Mouse (Mus musculus) forebrain, embryonic 14.5 days (tissue): ENCODE measurements around the gene Il4i1. TPM values are rescaled to one million over a fixed set of nuclear protein-coding genes. Genes with fewer than 3 reads are reported as not detected.

Source experiments
- ATAC-seq: fragments of 200-750 bp; cut with Nextera tagmentation; 2 replicates; pipeline ENCODE4 v1.8.0; 2017; ENCODE audit warnings: mild to moderate bottlenecking, moderate library complexity
- DNase-seq: peaks from one replicate; pipeline ENCODE4 v3.0.0-alpha.2; 2015; ENCODE audit warnings: low spot score
- H3K27ac ChIP-seq: fragments of 300-500 bp; sonication (generic); 2 replicates; pipeline ENCODE4 v1.5.1; 2014; ENCODE audit warnings: low read depth, mild to moderate bottlenecking, control low read depth, low read length, moderate library complexity
- H3K27me3 ChIP-seq: fragments of 300-500 bp; sonication (generic); replicated peaks from 2 replicates; pipeline ENCODE4 v1.6.1; 2014; ENCODE audit warnings: low read length, control low read depth, mixed read lengths; ENCODE audit not compliant: control insufficient read depth, insufficient read depth
- H3K36me3 ChIP-seq: fragments of 300-500 bp; sonication (generic); 2 replicates; pipeline ENCODE4 v1.6.1; 2014; ENCODE audit warnings: low read length, control low read depth; ENCODE audit not compliant: control insufficient read depth, insufficient read depth
- H3K4me1 ChIP-seq: fragments of 300-500 bp; sonication (generic); 2 replicates; pipeline ENCODE4 v1.6.1; 2014; ENCODE audit warnings: antibody characterized with exemption, low read length, control low read depth; ENCODE audit not compliant: control insufficient read depth, insufficient read depth
- H3K4me2 ChIP-seq: fragments of 300-500 bp; sonication (generic); 2 replicates; pipeline ENCODE4 v1.6.1; 2014; ENCODE audit warnings: mild to moderate bottlenecking, control low read depth, low read length
- H3K4me3 ChIP-seq: fragments of 300-500 bp; sonication (generic); 2 replicates; pipeline ENCODE4 v1.5.1; 2014; ENCODE audit warnings: low read depth, low read length, control low read depth
- H3K9ac ChIP-seq: fragments of 300-500 bp; sonication (generic); 2 replicates; pipeline ENCODE4 v1.6.1; 2014; ENCODE audit warnings: mild to moderate bottlenecking, low read length, control low read depth, moderate library complexity
- H3K9me3 ChIP-seq: fragments of 300-500 bp; sonication (generic); replicated peaks from 2 replicates; pipeline ENCODE4 v1.6.1; 2016; ENCODE audit warnings: low read length, control low read depth, mixed read lengths; ENCODE audit not compliant: control insufficient read depth
- WGBS: fragments of 180-500 bp; shearing (Covaris S2); extraction: QIAGEN DNeasy Blood & Tissue Kit; methylation state at CpG from one replicate; pipeline ENCODE4 v1.1.7; 2014; 5-methylcytosine and 5-hydroxymethylcytosine counted together
- polyA plus RNA-seq: library from polyadenylated mRNA; unstranded; fragments of >200 nt; fragmentation: Nextera tagmentation; extraction: Ambion mirVana; gene quantifications from 2 replicates; pipeline ENCODE4 v1.2.1, GENCODE M21; 2014

The Il4i1 gene
- polyA plus RNA-seq, 1 experiment from 2014 or later: 1.0 TPM

DNA sequence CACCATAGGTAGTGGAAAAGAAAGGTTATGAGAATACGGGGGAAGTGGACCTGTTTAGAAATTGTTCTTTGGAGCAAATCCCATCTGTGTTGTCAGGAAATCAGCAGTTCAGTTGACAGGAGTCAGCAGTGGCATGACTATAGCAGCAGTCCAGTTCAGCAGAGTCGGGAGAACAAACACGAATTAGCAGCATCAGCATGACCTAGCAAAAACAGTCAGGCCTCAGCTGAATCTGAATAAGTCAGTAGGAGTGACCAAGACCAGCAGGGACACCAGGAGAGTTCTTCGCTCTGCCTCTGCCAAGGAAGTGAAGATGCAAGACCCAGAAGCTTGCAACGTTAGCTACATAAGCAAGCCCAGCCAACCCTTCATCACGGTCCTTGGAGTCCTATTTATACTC lies 23.4 kb upstream of the Il4i1 start:
- DNase-seq (no peak), ATAC-seq (no peak)
- H3K36me3 ChIP-seq: no peaks in the 10 kb centered on the region
- no peak overlapping the region for H3K27ac ChIP-seq
- H3K4me2 ChIP-seq: no peak overlapping the region
- no peak overlapping the region for H3K9ac ChIP-seq
- no peaks in the 10 kb centered on the region for H3K4me1 ChIP-seq
- H3K4me3 ChIP-seq: no peak overlapping the region
- 87% methylated on average over 6 of the region's 6 CpGs for WGBS
- H3K27me3 ChIP-seq: no peaks in the 10 kb centered on the region
- H3K9me3 ChIP-seq: no peaks in the 10 kb centered on the region

DNA sequence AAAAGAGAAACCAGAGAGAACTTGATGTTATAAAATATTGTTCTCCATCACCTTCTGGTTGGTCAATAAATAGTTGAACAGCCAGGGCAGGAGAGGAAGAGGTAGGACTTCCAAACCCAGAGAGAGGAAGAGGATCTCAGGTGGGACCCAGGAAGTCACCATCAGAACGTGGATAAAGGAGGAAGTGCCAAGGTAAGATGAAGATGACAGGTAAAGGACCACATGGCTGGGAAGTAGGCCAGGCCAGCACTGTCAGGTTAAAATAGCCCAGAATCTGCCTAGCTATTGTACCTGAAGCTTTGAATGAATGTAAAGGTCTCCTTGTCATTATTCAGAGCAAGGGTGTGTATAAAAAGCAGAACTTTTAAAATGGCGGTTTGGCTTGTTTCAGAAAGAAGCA lies 7.3 kb upstream of the Il4i1 start:
- Histone ChIP-seq H3K9me3 (no peaks in the 10 kb centered on the region), H3K4me3 (no peak overlapping the region), H3K4me1 (no peaks in the 10 kb centered on the region), H3K4me2 (no peak overlapping the region), H3K36me3 (0 out of 2 replicates have a peak, but pooled peaks cover 7% of the 10 kb centered on the region), H3K27me3 (no peaks in the 10 kb centered on the region), H3K9ac (no peak overlapping the region), H3K27ac (no peak overlapping the region)
- DNase-seq: no peak
- ATAC-seq: no peak
- WGBS: 90% methylated on average over 2 of the region's 2 CpGs

DNA sequence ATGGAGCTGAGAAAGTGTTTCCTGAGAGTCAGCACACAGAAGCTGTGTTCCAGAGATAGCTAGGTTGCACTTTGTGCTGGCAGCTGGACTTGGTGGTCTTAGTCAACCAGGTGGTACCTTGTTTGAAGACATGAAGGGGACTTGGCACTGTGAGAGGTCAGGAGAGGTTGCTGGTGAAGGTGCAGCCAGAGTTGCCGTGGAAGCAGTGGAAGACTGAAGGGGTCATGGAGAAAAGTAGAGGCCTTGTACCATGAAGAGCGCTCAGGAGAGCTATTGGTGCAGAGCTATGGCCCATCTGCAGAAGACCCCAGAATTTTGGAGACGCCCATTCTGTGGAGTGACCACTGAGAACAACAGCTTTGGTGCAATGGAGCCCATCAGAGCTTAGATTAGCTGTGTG lies 6.7 kb upstream of the Il4i1 start:
- Histone ChIP-seq H3K27me3 (no peaks in the 10 kb centered on the region), H3K4me1 (no peaks in the 10 kb centered on the region), H3K9ac (no peak overlapping the region), H3K4me2 (no peak overlapping the region), H3K9me3 (no peaks in the 10 kb centered on the region), H3K4me3 (no peak overlapping the region), H3K27ac (no peak overlapping the region), H3K36me3 (0 out of 2 replicates have a peak, but pooled peaks cover 7% of the 10 kb centered on the region)
- DNase-seq: no peak
- no peak for ATAC-seq
- WGBS: 91% methylated on average over 3 of the region's 3 CpGs

DNA sequence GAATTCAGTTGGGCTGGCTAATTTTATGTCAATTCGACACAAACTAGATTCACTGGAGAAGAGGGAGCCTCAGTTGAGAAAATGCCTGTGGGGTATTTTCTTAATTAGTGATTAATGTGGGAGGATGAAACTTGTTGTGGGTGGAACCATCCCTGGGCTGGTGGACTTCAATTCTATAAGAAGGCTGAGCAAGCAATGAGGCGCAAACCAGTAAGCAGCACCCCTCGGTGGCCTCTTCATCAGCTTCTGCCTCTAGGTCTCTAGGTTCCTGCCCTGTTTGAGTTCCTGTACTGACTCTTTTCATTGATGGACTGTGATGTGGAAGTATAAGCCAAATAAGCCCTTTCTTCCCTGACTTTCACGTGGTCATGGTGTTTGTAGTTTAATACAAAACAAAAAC lies 5.8 kb upstream of the Il4i1 start:
- no peak for ATAC-seq
- no peak overlapping the region for H3K4me3 ChIP-seq
- DNase-seq: no peak
- H3K4me1 ChIP-seq: no peaks in the 10 kb centered on the region
- no peaks in the 10 kb centered on the region for H3K9me3 ChIP-seq
- no peak overlapping the region for H3K9ac ChIP-seq
- H3K36me3 ChIP-seq: 0 out of 2 replicates have a peak, but pooled peaks cover 7% of the 10 kb centered on the region
- H3K4me2 ChIP-seq: no peak overlapping the region
- no peak overlapping the region for H3K27ac ChIP-seq
- WGBS: 84% methylated on average over 4 of the region's 4 CpGs
- no peaks in the 10 kb centered on the region for H3K27me3 ChIP-seq

DNA sequence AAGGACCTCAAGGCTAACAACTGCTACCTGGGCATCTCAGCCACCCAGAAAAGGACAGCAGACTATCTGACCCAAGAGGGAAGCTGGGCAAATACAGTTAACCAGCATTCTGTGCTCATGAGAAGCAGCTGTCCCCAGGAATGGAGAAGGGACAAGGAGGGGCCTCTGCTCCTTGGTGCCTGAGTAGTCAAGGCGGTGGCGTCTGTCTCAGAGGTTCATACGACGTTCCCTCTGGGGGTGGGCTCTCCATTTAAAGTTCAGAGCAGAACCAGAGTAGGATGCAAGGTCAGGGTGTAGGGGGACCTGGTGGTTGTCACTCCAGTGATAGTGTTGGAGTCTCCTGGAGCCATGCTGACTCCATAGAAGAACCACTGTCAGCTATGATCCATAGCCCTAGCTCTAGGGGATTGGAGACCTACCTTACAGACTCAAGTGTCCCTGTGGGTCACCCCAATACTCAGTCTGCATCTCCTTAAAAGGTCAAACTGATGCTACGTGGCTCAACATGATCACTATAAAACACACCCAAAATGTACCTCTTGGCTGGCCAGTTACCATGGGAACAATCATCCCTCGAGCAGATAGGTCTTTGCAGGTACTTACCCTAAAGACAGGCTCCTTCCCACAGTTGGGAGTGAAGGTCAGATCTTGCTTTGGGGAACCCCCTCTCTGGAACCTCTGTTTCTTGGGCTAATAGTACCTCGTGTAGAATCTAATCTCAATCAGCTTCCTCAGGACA lies 5.2 kb upstream of the Il4i1 start:
- Histone ChIP-seq H3K4me3 (no peak overlapping the region), H3K4me2 (no peak overlapping the region), H3K4me1 (no peaks in the 10 kb centered on the region), H3K9me3 (no peaks in the 10 kb centered on the region), H3K9ac (no peak overlapping the region), H3K27me3 (no peaks in the 10 kb centered on the region), H3K27ac (no peak overlapping the region), H3K36me3 (0 out of 2 replicates have a peak, but pooled peaks cover 7% of the 10 kb centered on the region)
- DNase-seq (no peak), ATAC-seq (no peak)
- 96% methylated on average over 7 of the region's 7 CpGs for WGBS

DNA sequence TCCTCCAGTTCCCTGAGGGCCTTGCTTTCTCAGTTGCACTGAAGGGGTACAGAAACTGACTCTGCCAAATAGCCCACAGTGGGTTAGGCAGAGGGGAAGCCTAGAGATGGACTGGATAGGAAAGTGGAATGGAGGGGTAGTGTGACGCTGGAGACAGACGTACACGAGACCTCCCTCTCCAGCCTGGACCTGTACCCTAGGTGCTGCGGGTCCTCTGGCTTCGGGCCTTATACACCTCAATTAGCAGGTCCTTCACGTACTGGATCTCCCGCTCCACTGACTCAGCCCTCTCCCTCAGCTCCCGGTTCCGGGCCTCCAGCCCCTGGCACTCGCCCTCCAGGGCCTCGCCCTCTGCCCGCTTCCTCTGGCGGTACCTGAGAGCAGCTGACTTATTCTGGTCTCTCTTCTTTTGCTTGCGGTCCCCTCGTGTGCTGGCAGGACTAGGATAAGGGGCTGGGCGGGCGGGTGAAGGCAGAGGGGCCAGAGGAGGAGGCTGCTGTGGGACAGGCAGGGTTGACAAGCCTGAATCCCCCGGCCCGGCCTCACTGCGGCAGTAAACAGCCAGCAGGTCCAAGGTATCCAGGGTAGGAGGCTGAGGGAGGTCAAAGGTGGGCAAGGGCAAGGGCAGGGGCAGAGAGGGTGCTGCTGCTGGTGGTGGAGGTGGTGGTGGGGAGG lies 3.4 kb upstream of the Il4i1 start:
- H3K9ac ChIP-seq: no peak overlapping the region
- 92% methylated on average over 20 of the region's 20 CpGs for WGBS

DNA sequence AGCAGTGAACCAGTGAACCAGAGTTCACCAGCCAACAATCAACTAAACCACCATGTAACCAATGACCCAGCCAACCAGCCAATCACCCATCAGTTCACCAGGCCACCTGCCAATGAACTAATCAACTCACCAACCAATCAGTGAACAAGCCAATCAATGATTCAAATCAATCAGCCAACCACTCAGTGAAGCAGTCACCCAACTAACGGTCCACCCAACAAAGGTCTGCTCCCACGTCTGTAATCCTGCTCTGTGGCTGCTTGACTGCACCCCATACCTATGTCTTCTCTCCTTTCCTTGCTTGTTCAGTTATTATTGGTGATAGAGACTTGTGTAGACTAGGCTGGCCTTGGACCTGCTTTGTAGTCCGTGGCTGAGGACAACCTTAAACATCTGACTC lies 2.2 kb upstream of the Il4i1 start:
- Histone ChIP-seq H3K27ac (no peak overlapping the region), H3K4me1 (peaks cover 21% of the 10 kb centered on the region), H3K9ac (no peak overlapping the region), H3K4me2 (no peak overlapping the region), H3K4me3 (no peak overlapping the region), H3K36me3 (0 out of 2 replicates have a peak, but pooled peaks cover 7% of the 10 kb centered on the region), H3K27me3 (no peaks in the 10 kb centered on the region), H3K9me3 (no peaks in the 10 kb centered on the region)
- no peak for ATAC-seq
- WGBS: 92% methylated on average over 3 of the region's 3 CpGs
- DNase-seq: no peak

More for the DNA sequence above, 3.4 kb upstream of the Il4i1 start:
- Histone ChIP-seq H3K4me2 (no peak overlapping the region), H3K9me3 (no peaks in the 10 kb centered on the region), H3K27ac (no peak overlapping the region), H3K4me1 (peaks cover 9% of the 10 kb centered on the region), H3K27me3 (no peaks in the 10 kb centered on the region), H3K36me3 (0 out of 2 replicates have a peak, but pooled peaks cover 7% of the 10 kb centered on the region), H3K4me3 (no peak overlapping the region)
- DNase-seq: no peak
- ATAC-seq: no peak

DNA sequence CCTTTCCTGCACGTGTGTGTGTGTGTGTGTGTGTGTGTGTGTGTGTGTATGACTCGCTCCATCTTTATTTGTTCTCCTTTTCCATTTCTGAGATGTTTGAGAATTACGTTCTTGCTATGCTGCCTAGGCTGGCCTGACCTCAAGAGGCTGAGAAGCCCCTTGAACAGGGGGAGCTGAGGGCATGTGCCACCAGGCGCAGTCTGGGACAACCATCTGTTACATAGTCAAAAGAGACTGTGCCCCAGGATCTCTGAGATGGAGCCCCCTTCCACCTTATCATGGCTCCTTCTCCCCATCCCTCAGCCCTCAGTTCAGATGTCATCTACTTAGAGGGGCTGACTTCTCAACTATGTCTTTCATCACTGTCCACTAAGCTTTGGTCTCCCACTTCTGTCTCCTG lies 1.8 kb upstream of the Il4i1 start:
- peaks cover 25% of the 10 kb centered on the region for H3K4me1 ChIP-seq
- no peak overlapping the region for H3K27ac ChIP-seq
- 0 out of 2 replicates have a peak, but pooled peaks cover 8% of the 10 kb centered on the region for H3K36me3 ChIP-seq
- no peak overlapping the region for H3K4me2 ChIP-seq
- no peak for DNase-seq
- H3K27me3 ChIP-seq: no peaks in the 10 kb centered on the region
- H3K9ac ChIP-seq: no peak overlapping the region
- H3K4me3 ChIP-seq: no peak overlapping the region
- H3K9me3 ChIP-seq: no peaks in the 10 kb centered on the region
- WGBS: 96% methylated on average over 4 of the region's 4 CpGs
- no peak for ATAC-seq
